Mouse (Mus musculus) NIH3T3 (cell line): ENCODE measurements at regions not wholly inside any gene's neighbourhood (a gene's known extent, or its start where the extent isn't known, plus 50 kb on each side); places are given as distances from the start of the nearest gene placed in this dataset.
A peak's percentile ranks its signal among the peaks of the same experiment; 100 is the strongest.

ENCODE experiments used
- DNase-seq: peaks from one replicate; pipeline ENCODE4 v3.0.0-alpha.2; 2012; ENCODE audit warnings: low read depth

DNA sequence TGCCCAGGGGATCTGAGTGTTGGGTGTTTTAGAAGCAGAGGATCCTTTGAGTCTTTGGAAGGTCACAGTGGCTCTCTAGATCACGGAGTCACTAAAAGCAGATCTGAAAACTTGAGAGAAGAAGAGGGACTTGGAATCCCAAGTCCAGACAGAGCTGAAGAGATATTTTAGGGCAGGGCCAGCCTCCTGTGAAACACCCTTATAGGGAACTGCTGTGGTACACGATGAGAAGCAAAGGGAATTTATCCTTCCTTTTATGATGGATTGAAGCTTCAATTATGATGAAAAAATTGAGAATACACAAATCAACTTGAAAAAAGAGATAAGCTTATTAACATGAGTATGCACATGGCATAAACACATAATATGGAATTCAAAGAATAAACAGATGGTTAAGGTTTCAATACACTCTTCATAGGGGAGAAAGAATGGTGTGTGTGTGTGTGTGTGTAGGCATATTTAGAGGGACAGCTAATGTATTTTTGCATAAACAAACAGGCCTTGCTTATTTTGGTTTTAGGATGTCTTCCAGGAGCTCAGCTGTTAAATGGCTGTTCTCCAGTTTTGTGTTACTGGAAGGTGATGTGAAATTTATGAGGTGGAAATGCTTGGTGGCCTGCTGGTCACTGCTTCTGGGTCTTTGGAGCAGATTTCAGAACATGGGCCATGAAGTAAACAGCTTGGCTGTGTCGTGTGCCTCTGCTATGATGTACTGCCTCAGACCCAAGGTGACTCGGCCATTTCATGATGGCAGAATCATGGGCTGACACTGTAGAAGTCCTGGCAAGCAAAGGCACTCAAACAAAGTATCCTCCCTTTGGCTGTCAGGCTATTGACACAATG, 190.1 kb downstream of the Phlda1 start:
- no peak for DNase-seq

DNA sequence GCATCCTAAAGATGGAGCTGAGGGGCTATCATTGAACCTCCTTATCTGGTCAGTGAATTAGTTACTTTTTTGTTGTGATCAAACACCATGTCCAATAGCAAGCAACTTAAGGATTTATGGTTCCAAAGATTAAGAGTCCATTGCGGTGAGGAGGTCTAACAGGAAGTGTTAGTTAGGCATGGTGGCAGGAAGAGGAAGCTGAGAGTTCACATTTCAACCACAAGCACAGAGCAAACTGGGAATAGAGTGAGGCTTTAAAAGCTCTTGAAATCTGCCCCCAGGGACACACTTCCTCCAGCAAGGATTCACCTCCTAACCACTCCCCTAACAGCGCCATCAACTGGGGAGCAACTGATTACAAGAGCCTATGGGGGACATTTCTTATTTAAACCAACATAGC, 190.9 kb downstream of the Phlda1 start:
- DNase-seq, result no peak

DNA sequence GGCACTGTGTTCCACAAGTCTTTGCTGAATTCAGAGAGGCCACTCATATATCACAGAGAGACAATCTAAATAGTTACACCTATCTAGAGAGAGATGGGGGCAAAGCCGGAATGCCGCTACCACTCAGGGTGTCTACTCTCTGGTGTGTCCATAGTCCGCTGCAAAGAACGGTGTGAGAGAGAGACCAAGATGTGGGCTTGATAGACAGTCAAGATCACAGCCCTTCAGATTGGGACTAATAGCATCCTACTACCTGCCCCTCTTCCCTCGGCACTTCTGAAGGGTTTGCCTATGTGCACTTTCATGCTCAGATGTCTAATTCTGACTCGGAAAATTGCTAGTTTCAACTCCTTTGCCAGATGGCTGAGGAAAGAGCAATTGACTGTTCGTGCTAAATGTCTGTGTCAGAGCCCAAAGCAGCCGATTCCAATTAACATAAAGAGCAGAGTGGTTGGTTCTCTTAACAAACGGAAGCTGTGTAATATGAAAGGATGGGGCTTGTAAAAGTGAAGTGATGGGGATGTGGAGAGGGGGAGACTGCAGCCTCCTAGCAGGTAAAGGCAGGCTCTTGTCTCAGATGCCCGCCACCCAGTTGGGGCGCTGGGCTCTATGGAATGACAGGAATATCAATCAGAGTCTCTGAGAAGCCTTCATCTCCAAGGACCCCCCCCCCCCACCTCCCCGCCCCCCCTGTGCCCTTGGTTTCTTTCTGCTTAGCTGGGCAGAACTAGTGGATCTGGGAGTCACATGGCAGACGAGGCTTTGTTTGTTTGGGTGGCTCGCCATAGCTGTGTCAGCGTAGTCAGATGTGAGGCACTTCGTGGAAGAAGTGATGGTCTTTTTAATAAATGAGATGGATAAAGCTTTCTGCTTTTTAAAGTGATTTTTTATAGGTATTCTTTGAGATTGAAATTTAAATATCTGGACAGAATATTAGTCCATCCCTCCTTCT, 193.7 kb downstream of the Phlda1 start:
- DNase-seq, result no peak

DNA sequence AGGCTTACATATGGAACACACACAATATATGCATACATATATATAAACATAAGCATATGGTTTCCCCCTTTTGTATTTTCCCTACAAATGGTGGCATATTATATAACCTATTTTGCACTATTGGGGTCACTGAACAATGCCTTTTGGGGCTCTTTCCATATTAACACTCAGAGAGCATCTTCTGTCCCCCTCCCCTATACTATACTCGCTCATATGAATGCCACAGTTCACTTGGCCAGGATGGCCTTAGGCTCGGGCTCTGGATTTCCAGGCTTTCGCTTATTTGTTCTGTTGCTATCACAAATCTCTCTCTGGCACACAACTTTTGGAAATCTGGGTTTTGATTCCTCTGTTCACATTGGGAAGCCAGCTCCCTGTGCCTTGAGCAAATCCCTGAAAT, 194.5 kb downstream of the Phlda1 start:
- no peak for DNase-seq

DNA sequence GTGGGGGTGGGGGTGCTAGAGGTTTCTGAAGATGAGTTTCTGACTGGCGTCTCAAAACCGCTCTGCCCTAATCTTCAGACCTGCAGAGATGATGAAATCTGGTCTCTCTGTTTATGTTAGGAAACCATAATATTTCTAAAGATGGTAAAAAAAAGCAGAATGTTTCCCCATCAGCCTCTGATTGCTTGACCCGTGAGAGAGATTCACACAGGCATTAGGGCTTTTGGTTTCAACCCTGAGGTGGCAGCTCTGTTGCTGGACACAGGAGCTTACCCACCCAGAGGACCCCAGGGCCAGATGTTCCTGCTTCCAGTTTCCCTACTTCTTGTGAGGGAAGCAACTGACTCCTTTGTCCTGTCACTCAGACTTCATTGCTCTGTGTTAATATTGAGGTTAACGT, 195.1 kb downstream of the Phlda1 start:
- no peak for DNase-seq

DNA sequence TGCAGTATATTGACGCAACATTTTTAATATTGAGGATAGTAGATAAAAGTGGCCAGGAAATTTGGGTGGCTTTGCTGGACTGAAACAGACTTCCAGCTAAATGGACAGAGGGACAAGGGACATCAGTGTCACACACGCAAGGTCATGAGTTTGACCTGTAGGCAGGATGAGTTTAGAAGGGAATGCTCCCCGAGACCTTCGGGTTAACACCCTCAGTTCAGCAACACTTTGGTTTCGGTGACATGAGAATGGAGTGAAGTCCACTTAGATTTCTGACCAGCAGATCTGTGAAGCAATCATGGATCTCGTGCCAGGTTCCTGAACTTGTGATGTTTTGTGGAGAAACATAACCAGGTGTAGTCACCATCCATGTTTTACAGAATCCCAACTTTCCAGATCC, 196.3 kb downstream of the Phlda1 start:
- no peak for DNase-seq

DNA sequence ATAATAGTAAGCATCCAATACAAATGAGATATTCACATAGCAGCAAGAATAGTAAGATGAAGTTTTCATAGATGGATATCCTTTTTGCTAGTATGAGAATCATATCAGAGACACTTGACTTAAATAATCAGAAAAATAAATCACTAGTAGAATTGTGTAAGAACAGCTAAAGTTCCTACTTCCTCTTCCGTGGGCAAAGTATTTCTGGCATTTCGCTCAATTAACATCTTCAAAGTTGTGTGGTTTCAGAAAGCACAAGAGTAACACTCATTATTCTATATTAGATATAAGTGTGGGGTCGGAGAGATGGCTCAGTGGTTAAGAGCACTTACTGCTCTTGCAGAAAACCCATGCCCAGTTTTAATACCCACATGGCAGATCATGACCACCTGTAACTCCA, 197.4 kb downstream of the Phlda1 start:
- DNase-seq, result no peak

DNA sequence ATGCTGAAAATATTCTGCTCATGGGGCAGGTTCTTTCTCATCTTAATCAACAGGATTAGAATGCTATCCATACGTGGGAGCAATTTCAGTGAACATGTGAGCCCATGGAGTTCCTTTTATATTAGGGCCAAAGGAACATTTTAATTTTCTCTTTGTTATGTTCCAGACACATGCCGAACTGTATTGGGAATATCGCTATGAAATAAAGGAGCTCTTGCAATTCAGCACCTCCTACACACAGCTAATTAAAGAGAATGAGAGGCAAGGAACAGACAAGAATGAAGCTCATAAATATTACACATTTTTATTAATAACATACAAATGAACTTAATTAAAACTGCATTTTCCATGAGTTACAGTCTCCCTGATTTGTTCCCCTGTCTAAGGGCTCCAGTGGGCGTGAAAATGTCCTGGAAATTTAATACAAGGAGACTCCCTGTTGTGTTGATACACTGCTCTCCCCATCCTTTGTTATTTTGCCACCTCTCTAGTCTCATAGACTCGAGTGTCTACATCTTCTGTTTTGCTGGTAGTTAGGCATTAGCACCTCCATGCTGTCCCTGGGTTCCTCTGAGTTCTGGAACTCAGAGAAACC, 205.5 kb downstream of the Phlda1 start:
- no peak for DNase-seq

DNA sequence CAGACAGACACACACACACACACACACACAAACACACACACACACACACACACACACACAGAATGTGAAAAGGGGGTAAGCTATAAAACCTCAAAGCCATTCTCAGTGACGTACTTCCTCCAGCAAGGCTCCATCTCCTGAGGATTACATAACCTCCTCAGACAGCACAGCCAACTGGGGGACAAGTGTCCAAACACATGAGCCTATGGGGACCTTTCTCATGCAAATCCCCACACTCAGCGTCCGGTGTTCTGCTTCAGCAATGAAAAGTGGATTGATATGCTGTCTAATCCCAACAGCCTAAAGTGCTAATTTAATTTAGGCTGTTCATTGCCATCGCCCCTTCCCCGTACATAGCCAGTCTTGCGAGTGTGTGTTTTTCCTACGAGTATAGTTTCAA, 206.9 kb downstream of the Phlda1 start:
- DNase-seq, result no peak

DNA sequence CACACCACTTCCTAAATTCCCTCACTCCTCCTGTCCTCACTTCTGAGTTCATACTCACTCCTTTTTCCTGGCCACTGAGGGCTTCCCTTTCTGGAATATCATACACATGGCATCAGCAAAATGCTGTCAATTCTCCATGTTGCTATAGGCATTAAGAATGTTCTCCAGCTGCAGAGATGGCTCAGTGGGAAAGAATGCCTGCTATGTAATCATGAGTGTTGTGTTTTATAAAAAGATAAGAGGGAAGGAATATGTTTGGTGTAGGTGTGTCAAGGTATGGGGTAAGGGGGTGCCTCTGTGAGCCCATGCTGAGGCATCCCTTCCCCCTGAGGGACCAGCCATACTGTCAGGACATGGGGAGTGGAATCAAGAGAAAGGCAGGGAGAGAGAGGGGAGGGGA, 207.6 kb downstream of the Phlda1 start:
- peak; percentile 44 for DNase-seq

DNA sequence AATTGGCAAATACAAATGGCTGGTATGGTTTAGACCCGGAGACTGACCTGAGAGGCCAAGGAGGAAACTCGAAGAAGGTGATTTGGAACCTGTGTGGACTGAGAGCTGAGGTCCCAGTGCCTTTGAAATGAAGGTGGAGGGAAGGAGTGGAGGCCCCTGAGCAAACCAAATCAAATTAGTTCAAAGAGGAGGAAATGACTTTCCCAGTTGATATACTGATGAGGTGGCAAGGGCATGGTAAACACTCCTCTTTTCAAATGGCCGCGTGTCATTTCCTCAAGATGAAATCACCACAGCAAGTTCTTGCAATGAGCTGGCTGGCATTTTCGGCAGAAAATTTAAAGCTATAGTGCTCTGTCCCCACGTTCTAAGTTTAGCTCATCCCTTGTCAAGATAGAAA, 209.1 kb downstream of the Phlda1 start:
- DNase-seq, result no peak

DNA sequence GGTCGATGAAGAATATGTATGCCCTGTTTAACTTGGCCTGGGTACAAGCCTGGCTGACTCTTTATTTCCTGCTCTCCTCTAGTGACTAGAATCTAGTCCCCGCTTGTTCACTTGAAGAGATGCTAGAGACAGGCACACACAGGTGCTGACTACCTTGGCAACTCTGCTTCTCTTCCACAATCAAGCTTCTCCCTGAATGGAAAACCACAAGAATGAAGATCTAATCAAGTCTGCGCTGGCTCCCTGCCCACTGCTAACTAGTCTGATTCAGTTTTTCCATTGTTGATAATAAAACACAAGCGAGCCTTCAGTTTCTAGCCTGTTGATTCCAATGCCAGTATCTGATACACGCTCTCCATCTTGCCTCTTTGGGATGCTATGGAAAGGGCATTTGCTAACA, 213.5 kb downstream of the Phlda1 start:
- peak; percentile 82 for DNase-seq

DNA sequence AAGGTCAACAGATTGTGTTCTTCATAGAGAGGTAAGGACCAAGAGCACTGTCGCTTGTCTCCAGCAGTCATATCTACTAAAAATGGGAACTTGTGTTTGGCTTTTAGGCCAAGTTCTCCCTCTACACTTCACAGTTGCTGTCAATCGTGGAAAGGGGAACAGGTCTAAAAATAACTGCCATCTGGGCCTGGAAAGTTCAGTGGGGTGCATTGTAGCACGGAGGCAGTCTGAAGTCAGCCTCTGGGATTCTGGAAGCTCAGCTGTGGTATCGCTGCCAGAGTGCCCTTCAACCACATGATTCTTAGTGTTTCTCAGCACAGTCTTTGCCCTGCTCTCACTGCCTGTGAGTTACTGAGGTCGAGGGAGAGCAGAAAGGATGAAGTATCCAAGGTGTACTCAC, 215.0 kb downstream of the Phlda1 start:
- no peak for DNase-seq

DNA sequence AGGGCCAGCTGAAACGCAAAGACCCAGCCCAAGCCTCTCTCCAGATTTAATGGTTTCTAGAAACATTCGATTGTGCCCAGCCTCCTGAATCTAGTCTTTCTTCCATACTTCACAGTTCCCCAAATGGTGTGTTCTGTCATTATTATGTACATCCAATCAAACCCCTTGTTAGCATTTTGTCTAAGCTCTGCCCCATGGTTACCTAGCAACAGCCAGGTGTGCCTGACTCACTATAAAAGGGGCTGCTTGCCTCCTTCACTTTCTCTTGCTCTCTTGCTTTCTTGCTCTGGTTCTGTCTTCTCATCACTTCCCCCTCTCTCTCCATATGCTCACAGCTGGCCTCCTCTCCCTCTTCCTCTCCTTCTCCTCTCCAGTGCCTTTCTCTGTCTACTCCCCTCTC, 217.8 kb downstream of the Phlda1 start:
- no peak for DNase-seq

DNA sequence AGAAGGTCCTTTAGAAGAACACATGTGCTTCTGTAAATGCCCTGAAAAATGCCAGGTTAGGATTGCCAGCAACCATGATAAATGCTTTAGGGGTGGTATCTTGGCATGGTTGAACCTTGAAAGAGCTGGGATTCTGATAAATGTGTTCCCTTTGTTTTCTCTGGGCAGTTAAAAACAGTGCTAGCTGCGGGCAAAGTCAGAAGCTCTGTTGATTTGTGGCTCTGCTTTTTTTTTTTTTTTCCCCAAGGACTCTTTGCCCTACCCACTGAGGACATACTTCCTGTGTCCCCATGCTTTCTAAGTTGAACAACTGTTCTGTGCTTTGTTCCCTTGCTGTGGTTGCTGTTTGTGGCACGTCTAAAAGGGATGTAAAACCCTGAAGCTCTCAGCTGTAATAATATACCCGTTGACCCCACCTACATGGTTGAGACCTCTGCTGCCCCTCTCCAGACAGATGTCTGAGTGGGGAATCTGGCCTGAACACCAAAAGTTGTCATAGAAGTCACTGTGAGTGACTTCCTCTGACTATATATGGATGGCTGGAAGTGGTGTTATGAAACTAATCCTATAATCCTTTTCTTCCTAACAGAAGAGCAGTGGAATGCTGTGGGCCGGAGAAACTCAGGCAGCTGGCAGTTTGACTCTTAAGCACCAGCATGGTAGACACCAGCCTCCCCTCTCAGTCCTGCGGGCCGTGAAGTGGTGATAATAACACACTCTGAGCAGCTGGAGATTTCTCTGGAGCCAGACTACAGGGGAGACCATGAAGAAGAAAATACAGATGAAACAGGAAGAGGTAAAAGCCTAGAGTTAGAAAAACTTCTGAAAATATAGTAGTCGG, 218.7 kb downstream of the Phlda1 start:
- no peak for DNase-seq

DNA sequence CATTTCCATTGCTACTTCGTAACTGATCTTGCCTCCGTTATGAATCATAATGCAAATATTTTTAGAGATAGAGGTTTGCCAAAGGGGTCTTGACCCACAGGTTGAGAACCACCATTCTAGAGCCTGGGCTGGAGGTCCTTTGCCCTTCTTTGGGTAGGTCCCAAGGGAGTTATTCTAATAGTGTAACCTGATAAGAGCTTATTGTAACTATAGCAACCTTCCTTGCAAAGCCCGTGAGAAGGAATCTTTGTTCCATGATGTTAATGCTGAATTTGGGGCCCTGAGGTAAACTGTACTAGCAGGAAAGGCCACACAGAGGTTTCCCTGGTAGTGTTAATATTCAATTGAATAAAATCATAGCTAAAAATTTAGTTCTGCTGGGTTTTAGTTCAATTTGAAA, 229.9 kb downstream of the Phlda1 start:
- peak; percentile 18 for DNase-seq

DNA sequence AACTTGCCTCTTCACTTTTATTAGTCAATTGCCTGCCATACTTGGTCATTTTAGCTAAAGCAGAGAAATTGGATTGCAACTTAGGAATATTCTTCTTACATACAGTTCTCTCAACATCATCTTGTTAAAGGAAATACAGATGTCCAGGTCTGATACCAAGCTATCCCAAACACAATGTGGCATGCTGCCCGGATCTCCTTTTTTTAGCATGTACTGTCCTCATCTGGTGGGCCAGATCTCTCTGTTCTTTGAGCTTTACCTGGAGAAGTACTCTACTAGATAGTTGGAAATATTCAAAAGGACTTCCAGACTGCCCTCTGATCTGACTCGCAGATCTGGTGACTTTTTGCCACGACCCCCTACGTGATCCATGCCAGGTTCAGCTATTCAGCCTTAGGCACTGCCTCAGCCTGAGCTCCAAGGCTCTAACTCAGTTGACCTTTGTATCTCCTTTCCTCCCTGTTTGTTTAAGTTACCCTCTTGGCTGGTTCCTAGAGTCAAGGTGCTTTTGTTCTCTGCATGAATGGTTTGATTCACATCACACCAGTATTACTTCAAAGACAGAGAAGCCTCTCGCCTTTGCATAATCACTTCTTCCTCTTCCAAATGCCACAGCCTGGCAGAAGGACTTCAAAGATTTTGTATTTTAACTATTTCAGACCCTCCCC, 232.9 kb upstream of the Krr1 start:
- peak; percentile 65 for DNase-seq

DNA sequence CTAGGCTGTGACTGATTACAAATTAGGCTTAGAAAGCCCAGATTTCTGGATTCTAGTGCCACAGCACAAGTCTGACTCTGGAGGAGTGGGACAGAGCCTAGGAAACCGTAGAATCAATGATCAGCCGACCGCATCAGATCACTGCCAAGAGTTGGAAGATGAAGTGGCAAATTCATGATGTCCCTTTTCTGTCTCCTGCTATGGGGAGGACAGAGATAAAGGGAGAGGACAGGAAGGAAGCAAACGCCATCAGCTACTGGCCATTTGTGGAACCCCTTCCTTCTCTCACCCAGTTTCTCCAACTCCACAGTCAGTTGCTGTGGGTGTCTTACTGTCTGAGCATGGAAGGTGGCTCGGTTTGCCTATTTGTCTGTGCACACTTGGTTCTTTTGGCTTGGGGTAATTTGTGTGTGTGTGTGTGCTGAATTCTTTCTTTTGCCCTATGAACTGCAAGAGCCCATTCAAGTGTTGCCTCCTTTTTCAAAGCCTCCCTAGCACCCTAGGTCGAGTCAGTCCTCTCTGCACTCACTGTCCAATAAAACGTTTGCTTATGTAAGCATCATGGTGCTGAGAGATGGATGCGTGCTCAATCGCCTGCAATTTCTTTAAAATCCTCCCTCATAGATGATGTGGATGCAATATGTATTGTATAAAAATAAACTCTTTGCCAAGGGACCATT, 231.7 kb upstream of the Krr1 start:
- DNase-seq, result no peak

DNA sequence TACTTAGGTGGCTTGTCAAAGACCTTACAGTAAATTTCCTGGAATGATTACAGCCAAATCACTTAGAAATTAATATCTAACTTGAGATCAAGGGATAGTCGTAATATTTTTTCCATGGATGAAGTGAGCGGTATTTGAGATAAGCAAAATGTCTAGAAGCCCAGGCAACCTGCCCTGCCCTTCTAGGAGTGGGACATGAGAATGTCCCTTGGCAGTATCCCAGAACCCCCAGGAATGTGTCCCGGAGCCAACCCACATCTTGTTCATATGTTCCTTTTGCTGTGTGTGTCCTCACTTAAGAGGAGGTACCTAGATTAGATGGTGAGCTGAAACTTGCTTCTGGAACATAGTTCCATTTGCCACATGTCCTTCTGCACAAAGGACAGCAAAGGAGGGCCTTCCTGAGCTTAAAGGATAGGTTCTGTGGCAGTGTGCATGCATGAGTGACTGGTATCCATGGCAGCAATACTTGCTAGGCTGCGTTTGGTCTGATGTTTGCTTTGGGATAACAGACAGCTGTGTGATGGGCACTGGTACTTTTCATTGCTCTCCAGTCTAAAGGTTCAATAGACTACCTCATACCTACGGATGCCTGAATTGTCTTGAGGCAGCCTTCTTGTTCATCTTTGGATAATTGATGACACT, 231.0 kb upstream of the Krr1 start:
- DNase-seq, result peak; percentile 29

DNA sequence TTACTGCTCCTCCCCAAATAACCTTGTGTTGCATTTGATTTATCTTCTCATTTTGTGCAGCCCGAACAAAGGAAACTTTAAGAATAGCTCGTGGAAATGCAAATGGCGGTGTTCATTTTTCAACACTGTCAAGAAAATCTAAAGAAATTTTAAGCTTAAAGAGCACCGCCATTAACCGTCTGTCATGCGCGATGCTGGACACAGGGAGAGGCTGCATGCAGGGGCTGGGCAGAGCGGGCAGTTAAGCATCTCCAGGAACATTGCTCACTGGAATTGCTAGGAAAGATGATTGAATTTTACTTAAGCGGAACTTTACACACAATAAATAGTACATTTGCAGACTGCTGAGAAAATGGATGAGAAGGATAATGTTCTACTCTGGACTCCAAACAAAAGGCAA, 229.2 kb upstream of the Krr1 start:
- no peak for DNase-seq
